Mouse (Mus musculus) heart, adult 8-10 months (tissue): ENCODE measurements at regions not wholly inside any gene's neighbourhood (a gene's known extent, or its start where the extent isn't known, plus 50 kb on each side); places are given as distances from the start of the nearest gene placed in this dataset.
A peak's percentile ranks its signal among the peaks of the same experiment; 100 is the strongest.

Experiments
- DNase-seq: peaks from one replicate; pipeline ENCODE4 v3.0.0; 2022; ENCODE audit warnings: low spot score

DNA sequence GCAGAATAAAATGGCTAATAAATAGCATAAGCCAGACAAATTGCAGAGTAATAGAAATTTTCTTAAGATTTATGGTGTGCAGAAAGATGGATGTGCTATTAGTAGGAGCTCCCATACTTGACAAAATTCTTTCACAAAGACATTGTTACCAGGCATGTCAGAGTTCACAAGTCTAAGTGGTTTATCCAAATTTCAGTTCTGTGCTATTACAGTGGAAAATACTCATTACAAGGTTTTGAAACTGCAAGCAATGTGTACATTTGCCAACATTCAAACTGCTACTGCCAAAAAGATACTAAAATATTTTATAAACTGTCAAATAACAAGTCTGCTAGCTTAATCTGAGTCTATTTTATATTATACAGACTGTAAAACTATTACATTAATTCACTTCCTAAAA lies 1550.2 kb upstream of the Acvr2a start:
- no peak for DNase-seq

DNA sequence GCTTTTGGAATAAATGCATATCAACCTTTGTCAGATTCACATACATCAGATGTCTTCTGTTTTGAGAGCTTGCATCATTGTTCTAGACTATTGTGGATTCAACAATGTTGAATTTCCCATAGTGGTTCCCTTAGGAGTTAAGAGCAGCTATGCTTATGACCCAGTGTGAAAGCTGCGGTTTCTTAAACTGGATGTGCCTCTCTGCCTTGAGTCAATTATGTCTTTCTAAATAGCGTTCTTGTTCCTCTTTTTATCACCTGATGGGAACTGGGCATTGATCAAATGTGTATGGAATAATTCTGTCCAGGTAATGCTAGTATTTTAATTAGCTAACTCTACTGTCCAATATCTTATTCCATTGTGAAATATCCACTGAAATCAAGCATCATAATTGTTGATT lies 1548.0 kb upstream of the Acvr2a start:
- no peak for DNase-seq

DNA sequence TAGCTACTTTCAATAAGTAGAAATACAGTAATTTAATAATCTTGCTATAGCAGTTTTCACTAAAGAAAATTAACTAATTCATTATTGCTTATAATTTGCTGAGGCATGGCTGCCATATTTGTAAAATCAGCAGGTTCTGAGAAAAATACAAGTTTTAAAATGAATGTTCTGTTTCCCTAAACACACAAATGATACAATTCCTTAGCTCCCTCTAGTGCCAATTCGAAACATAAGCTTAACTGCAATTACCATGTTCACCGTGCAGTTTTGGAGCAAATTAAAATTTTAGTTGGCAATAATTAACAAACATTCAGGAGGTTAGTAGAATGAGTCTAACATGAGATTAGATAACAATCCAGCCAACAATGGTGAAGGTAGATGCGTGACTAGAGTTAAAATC lies 1518.4 kb upstream of the Acvr2a start:
- DNase-seq = peak; percentile 3

DNA sequence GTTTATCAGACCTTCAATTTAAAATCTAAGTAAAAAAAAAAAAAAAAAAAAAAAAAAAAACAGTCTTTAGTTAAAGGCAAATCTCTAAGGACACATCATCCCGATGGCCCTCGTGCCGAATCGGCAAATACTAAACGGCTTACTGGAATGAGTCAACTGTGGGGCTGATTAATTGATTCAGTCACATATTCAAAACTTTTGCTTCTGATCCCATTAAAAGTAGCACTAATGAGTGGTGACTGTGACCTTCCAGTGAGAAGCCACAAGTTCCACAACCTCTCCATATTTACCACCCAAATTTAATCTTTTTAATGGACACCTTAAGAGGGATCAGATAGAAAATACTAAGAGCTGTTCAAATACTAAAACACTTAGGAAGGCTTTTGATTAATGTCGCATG lies 1511.9 kb upstream of the Acvr2a start:
- DNase-seq = no peak

DNA sequence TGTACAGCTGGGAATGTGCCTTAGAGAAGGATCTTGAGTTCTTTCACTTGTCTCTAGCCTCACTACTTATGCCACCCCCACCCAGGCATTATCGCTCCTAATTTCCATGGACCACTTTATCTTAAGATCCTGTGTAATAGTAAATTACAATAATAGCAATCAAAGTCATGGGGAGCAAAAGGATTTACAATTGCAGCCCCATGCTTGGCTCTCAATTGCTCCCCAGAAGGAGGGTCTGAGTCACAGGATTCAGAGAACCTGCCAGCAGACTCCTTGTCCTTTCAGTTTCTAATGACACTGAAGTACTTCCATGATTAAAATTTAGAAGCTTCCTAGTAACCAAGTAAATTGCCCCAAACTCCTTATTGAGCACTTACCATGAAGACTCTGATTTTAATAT lies 1483.3 kb upstream of the Acvr2a start:
- DNase-seq = no peak

DNA sequence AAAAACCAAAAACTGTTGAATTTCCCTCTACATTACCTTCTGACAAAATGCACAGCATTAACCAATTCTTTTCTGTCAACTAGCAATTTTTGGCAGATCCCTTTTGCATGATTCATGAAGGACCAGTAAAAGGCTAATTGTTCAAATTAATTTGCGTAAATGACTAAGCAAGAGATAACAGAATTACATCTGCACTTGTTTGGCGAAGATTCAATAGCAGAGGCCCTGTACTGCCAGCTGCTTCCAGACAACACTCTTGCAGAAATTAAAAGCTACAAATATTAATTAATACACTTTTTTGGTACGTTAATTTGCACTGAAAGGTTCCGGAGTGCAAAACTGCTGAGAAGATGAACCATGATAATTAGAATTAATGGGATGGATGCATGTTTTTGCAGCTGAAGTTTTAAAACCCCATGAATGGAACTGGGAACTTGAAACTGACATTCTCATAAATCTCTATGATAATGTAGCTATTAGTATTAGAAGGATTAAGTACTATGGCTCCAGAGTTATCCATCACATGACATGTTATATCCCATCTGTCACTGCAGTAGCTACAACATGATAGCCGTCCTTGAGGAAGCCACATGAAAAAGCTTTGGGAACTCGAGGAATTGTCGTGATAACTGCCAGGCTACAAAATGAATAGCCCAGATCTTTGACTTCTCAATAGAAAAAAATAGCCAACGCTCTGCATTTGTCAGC lies 1479.3 kb upstream of the Acvr2a start:
- DNase-seq = no peak

DNA sequence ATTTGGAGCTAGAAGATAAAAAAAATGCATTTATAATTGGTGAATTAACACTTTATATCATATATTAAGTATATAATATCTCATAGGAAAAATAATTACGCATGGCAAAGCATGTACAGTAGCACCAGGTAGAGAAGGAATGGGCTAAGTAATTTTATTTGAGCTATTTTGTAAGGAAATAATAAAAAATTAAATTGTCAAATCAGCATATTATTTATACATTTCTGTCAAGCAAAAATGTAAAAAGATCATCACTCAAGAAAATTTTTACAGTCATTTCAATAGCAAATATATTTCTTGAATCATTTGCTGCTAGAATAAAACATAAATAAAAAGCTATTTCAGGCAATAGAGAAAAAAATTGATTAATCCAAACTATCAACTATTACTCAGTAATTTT lies 1450.4 kb upstream of the Acvr2a start:
- DNase-seq = no peak

DNA sequence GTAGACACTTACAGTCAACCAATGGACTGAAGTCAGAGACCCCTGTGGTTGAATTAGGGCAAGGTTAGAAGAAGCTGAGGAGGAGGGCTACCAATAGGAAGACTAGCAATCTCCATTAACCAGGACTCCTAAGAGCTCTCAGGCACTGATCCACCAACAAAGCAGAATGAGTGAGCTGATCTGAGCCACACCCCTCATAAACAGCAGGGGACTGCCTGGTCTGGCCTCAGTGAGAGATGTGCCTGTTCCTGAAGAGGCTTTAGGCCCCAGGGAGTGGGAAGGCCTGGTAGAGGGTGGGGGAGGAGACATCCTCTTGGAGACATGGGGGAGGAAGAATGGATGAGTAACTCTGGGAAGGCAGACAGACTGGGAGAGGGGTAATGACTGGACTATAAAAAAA lies 1445.6 kb upstream of the Acvr2a start:
- DNase-seq = no peak
